Mouse (Mus musculus): ENCODE results near the gene Pnkd. TPM values are rescaled to one million over a fixed set of nuclear protein-coding genes. Genes with fewer than 3 reads are reported as not detected.

Gene Pnkd
- polyA plus RNA-seq, 1 experiment, result 28.8 TPM

DNA sequence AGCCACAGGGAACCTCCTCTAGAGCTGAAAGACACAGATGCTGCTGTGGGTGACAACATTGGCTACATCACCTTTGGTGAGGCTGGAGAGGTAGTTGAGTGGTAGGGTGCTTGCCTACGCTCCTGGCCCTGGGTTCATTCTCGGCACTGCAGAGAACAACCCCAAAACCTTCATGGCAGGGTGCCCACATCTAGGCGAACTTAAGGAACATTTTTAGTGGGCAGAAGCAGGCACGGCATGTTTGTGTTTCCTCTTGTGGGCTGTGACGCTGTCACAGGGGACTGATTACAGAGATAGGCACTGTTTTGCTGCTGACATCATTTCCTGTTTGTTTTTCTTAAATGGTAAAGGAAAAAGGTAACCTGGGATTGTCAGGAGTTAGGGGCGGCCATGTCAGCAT lies 22.2 kb upstream of the Pnkd start:
- WGBS, result 60% methylated on average over 6 of the region's 6 CpGs
- no peaks in the 10 kb centered on the region; the same call in 1 of the 2 replicates for H3K4me1 ChIP-seq (ENCODE audit: control insufficient read depth, insufficient read depth, low read length)
- no peak for TF ChIP-seq CTCF (IDR thresholded peaks at IDR 0.05; ENCODE audit: control insufficient read depth, insufficient read depth, low read length)
- TF ChIP-seq POLR2A (IDR thresholded peaks at IDR 0.05; ENCODE audit: borderline replicate concordance, control insufficient read depth, low read depth, low read length), result no peak

DNA sequence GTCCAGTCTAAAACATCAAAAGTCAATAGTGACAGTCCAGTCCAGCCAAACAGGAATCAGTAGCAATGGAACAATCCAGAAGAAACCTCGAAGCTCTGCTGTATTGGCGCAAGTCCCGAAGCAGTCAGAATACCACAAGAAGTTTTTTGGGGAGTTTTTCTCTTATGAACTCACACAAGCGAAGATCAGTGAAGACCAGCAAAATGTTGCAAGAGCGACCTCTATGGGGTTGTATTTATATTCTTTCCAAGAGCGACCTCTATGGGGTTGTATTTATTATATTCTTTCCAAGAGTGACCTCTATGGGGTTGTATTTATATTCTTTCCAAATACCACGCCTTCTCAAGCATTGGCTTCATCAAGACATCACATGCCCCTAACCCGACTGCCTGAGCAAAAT lies 16.0 kb upstream of the Pnkd start:
- 78% methylated on average over 8 of the region's 8 CpGs for WGBS
- no peaks in the 10 kb centered on the region for H3K4me1 ChIP-seq (ENCODE audit: control insufficient read depth, insufficient read depth, low read length)
- H3K27ac ChIP-seq (ENCODE audit: control insufficient read depth, insufficient read depth, low read depth, low read length, poor library complexity), result no peak overlapping the region
- TF ChIP-seq CTCF (IDR thresholded peaks at IDR 0.05; ENCODE audit: control insufficient read depth, insufficient read depth, low read length), result no peak
- TF ChIP-seq POLR2A (IDR thresholded peaks at IDR 0.05; ENCODE audit: borderline replicate concordance, control insufficient read depth, low read depth, low read length), result no peak
- H3K4me3 ChIP-seq (replicated peaks; ENCODE audit: control insufficient read depth, low read depth, low read length), result no peak overlapping the region

More for the DNA sequence above, 22.2 kb upstream of the Pnkd start:
- Histone ChIP-seq H3K27ac (ENCODE audit: control insufficient read depth, insufficient read depth, low read depth, low read length, poor library complexity) (no peak overlapping the region), H3K4me3 (replicated peaks; ENCODE audit: control insufficient read depth, low read depth, low read length) (no peak overlapping the region)

DNA sequence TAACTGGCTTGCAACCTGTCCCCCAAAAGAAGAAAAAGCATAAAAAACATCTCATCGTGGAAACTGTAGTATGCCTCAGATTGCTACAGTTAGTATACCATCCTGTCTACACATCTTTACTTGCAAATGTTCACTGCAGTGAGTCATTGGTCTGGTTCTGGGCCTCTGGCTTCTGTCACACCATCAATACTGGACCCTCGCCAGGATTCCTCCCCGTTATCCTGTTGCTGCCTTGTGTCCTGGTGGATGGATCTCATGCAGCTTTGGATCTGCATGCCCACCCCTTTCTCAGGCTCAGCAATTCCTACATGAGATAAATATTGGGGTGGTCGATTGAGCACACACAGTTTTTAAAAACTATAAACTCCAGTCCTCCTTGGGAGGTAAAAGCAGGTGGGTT lies 13.1 kb upstream of the Pnkd start:
- Histone ChIP-seq H3K27ac (ENCODE audit: control insufficient read depth, insufficient read depth, low read depth, low read length, poor library complexity) (no peak overlapping the region), H3K4me3 (replicated peaks; ENCODE audit: control insufficient read depth, low read depth, low read length) (no peak overlapping the region), H3K4me1 (ENCODE audit: control insufficient read depth, insufficient read depth, low read length) (no peaks in the 10 kb centered on the region)
- 77% methylated on average over 4 of the region's 4 CpGs for WGBS
- TF ChIP-seq POLR2A (IDR thresholded peaks at IDR 0.05; ENCODE audit: borderline replicate concordance, control insufficient read depth, low read depth, low read length), result no peak

DNA sequence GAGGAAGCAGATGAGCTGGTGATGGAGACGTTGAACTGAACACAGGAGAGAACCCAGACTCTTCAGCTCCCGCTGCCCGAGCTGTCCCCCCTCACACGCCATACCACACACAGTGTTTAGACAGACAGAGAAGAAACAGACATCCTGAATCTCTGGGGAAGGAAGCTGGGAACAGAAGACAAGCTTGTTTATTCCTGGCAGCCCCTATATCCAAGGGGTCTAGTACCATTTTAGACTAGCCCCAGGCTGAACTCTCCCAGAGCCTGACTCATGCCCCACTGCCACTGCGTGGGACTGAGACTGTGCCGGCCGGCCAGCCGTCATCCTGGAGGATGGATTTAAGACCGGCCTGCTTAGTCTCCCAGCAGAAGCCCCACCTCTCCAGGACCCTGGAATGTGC lies 9.7 kb upstream of the Pnkd start:
- H3K4me3 ChIP-seq (replicated peaks; ENCODE audit: control insufficient read depth, low read depth, low read length), result no peak overlapping the region
- 17% methylated on average over 9 of the region's 9 CpGs for WGBS
- H3K4me1 ChIP-seq (ENCODE audit: control insufficient read depth, insufficient read depth, low read length), result no peaks in the 10 kb centered on the region
- no peak overlapping the region for H3K27ac ChIP-seq (ENCODE audit: control insufficient read depth, insufficient read depth, low read depth, low read length, poor library complexity)
- no peak for TF ChIP-seq CTCF (IDR thresholded peaks at IDR 0.05; ENCODE audit: control insufficient read depth, insufficient read depth, low read length)

DNA sequence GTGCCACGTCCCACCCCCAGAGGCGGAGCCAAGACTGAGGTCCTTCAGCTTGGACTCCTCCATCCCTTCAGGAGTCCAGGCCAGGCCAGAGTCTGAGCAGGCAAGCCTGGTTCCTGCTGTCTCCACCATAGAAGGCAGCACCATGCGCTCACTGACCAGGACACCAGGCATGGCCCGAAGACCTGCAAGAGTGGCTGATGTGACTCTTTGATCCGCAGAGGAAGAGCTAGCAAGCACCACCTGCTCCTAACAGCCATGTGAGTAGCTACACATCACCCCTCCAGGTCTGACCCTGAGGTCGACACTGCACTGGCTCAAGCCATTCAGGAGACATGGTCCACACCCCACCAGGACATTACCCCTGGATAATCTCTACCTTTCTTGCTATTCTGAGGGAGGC lies 7.7 kb upstream of the Pnkd start:
- TF ChIP-seq CTCF (IDR thresholded peaks at IDR 0.05; ENCODE audit: control insufficient read depth, insufficient read depth, low read length), result no peak
- no peak for TF ChIP-seq POLR2A (IDR thresholded peaks at IDR 0.05; ENCODE audit: borderline replicate concordance, control insufficient read depth, low read depth, low read length)
- H3K4me1 ChIP-seq (ENCODE audit: control insufficient read depth, insufficient read depth, low read length), result no peaks in the 10 kb centered on the region
- H3K27ac ChIP-seq (ENCODE audit: control insufficient read depth, insufficient read depth, low read depth, low read length, poor library complexity), result no peak overlapping the region
- 73% methylated on average over 6 of the region's 6 CpGs for whole genome bisulfite sequencing
- no peak overlapping the region for H3K4me3 ChIP-seq (replicated peaks; ENCODE audit: control insufficient read depth, low read depth, low read length)

DNA sequence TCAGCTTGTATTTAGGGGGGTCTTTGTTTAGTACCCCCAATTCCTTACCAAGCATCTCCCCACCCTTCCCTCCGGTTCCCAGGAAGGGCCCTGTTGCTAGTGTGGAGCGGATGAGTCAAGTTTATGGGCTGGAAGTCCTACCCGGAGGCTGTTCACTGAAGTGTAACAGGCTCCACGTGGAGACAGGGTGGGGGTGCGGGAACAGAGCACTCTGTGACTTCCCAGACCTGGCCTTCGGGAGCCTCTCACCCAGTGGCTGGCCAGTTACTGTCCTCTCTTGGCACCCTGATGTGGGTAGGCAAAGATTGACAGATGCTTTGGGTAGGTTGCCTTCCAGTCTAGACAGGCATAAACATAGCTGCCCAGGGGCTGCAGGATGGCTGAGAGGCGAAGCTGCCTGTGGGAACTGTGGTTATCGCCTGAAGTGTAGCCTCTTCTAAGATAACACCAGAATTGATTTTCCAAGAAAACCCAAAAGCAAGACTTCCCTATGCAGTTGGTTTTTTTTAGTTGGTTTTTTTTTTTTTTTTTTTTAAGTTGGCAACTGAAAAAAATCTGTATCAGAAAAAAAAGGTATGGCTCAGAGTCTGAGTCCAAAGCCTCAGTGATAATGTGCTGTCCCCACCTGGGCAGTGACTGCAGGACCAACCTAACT lies 6.7 kb upstream of the Pnkd start:
- Histone ChIP-seq H3K27ac (ENCODE audit: control insufficient read depth, insufficient read depth, low read depth, low read length, poor library complexity) (no peak overlapping the region), H3K4me1 (ENCODE audit: control insufficient read depth, insufficient read depth, low read length) (no peaks in the 10 kb centered on the region), H3K4me3 (replicated peaks; ENCODE audit: control insufficient read depth, low read depth, low read length) (no peak overlapping the region)
- WGBS, result 74% methylated on average over 8 of the region's 8 CpGs
- no peak for TF ChIP-seq CTCF (IDR thresholded peaks at IDR 0.05; ENCODE audit: control insufficient read depth, insufficient read depth, low read length)
- no peak for TF ChIP-seq POLR2A (IDR thresholded peaks at IDR 0.05; ENCODE audit: borderline replicate concordance, control insufficient read depth, low read depth, low read length)

DNA sequence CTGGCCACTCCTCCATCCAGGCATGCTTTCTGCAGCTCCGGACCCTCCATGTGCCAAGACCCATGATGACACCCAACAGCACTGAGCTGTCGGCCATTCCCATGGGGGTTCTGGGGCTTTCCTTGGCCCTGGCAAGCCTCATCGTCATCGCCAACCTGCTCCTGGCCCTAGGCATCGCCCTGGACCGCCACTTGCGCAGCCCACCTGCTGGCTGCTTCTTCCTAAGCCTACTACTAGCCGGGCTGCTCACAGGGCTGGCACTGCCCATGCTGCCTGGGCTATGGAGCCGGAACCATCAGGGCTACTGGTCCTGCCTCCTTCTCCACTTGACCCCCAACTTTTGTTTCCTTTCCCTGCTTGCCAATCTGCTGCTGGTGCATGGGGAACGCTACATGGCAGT lies 6.2 kb upstream of the Pnkd start, which contains the start of gene Gpbar1:
Gpbar1 (plus strand) TSS at position 13 of the 400 bp plus-strand sequence.
- 87% methylated on average over 10 of the region's 10 CpGs for WGBS
- no peak within 1 kb of the TSS for H3K4me3 ChIP-seq (replicated peaks; ENCODE audit: control insufficient read depth, low read depth, low read length)
- TF ChIP-seq CTCF (IDR thresholded peaks at IDR 0.05; ENCODE audit: control insufficient read depth, insufficient read depth, low read length) (no peak), POLR2A (IDR thresholded peaks at IDR 0.05; ENCODE audit: borderline replicate concordance, control insufficient read depth, low read depth, low read length) (0 out of 2 replicates have a peak, but pooled peaks have one; percentile 8)
- no peaks in the 10 kb centered on the region for H3K4me1 ChIP-seq (ENCODE audit: control insufficient read depth, insufficient read depth, low read length)
- H3K27ac ChIP-seq (ENCODE audit: control insufficient read depth, insufficient read depth, low read depth, low read length, poor library complexity), result no peak within 1 kb of the TSS

DNA sequence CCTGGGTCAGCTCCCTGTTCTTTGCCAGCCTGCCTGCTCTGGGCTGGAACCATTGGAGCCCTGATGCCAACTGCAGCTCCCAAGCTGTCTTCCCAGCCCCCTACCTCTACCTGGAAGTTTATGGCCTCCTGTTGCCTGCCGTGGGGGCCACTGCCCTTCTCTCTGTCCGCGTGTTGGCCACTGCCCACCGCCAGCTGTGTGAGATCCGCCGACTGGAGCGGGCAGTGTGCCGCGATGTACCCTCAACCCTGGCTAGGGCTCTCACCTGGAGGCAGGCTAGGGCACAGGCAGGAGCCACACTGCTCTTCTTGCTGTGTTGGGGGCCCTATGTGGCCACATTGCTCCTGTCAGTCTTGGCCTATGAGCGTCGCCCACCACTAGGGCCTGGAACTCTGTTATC lies 5.7 kb upstream of the Pnkd start:
- 91% methylated on average over 11 of the region's 11 CpGs for WGBS
- TF ChIP-seq POLR2A (IDR thresholded peaks at IDR 0.05; ENCODE audit: borderline replicate concordance, control insufficient read depth, low read depth, low read length) (no peak), CTCF (IDR thresholded peaks at IDR 0.05; ENCODE audit: control insufficient read depth, insufficient read depth, low read length) (no peak)
- no peak overlapping the region for H3K4me3 ChIP-seq (replicated peaks; ENCODE audit: control insufficient read depth, low read depth, low read length)
- H3K4me1 ChIP-seq (ENCODE audit: control insufficient read depth, insufficient read depth, low read length), result no peaks in the 10 kb centered on the region
- no peak overlapping the region for H3K27ac ChIP-seq (ENCODE audit: control insufficient read depth, insufficient read depth, low read depth, low read length, poor library complexity)
